Mouse (Mus musculus) lung, adult 2 months (tissue): Measurements from ENCODE around the gene Lime1.

Source experiments
- CTCF ChIP-seq: fragments of 200-500 bp; IDR thresholded peaks from 2 replicates; pipeline ENCODE4 v1.5.1; 2011; ENCODE audit warnings: mild to moderate bottlenecking, low read length, control low read depth; ENCODE audit not compliant: insufficient read depth
- POLR2A ChIP-seq: fragments of 200-500 bp; IDR thresholded peaks from 2 replicates; pipeline ENCODE4 v1.6.1; 2011; ENCODE audit warnings: low read depth, mild to moderate bottlenecking, control low read depth, low read length, borderline replicate concordance; ENCODE audit errors: extremely low read depth

- peak; percentile 91 for TF ChIP-seq CTCF
- TF ChIP-seq POLR2A, result no peak
These were observed 12.8 kb downstream of the Lime1 start for GRCm38 (mm10) chr2:181392600-181393213.
